Mouse (Mus musculus) kidney, adult 2 months (tissue): ENCODE measurements around the gene Elavl1.

Source experiments
- CTCF ChIP-seq: fragments of 200-500 bp; conservative IDR thresholded peaks from 2 replicates; pipeline ENCODE4 v1.5.1; 2011; ENCODE audit warnings: low read depth, mild to moderate bottlenecking, control low read depth, low read length, moderate library complexity, mixed read lengths; ENCODE audit not compliant: insufficient read depth, insufficient read length
- POLR2A ChIP-seq: fragments of 200-500 bp; IDR thresholded peaks from one replicate; pipeline ENCODE4 v1.6.1; 2011; ENCODE audit warnings: low read depth, low read length, control low read depth

DNA sequence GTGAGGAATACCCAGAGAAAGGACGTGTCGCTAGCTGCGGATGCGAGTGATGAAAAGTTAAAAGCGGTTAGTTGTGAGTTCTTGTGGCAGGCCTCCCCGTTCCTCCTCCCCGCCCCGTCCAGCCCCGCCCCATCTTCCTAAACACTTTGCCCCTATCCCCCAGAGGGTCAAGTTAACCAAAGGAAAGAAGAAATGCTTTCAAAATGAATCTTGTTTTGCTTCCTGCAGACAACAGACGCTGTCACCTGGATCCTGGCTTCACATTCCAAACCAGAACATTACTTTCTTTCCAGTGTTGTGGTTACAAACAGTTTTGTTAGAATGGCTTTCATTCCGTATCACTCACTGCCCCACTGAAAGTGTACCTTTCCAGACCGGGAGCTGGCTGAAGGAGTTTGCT, 23.1 kb upstream of the Elavl1 start:
- no peak for TF ChIP-seq POLR2A
- TF ChIP-seq CTCF, result no peak
